Mouse (Mus musculus): ENCODE results near the gene Tmem43.

DNA sequence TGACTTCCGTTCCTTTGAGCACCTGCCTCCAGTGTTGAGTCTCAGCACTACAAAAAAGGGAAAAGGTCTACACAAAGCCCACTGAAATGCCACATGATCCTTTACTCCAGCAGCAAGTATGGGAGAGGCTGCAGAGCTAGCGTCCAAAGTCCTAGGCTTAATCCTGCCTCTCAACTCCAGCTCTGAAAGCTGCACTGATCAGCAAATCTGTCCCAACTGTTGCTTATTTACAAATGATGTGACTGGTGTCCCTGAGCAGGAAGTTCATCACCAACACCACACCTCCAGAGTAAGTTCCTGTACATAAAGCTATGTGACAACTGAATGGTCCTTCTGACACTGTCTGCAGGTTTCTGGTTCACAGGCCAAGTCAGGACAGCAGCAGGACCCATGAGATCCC is 7.7 kb upstream of the Tmem43 start:
- TF ChIP-seq CHD2 (IDR thresholded peaks at IDR 0.05; ENCODE audit: low read depth, low read length) (no peak), HCFC1 (IDR thresholded peaks at IDR 0.05; ENCODE audit: borderline replicate concordance, insufficient read depth, low read length) (no peak)

All from ES-E14 (cell line).